Mouse (Mus musculus) hindbrain, postnatal 0 days (tissue): Measurements from ENCODE around the gene Sh3gl2. TPM values are rescaled to one million over a fixed set of nuclear protein-coding genes. Genes with fewer than 3 reads are reported as not detected.

Source experiments
- ATAC-seq: fragments of 200-750 bp; cut with Nextera tagmentation; 2 replicates; pipeline ENCODE4 v1.8.0; 2017; ENCODE audit warnings: mild to moderate bottlenecking, moderate TSS enrichment, moderate library complexity
- DNase-seq: peaks from one replicate; pipeline ENCODE4 v3.0.0-alpha.2; 2015; ENCODE audit warnings: low spot score
- H3K27ac ChIP-seq: fragments of 300-500 bp; sonication (generic); 2 replicates; pipeline ENCODE4 v1.5.1; 2014; ENCODE audit warnings: mild to moderate bottlenecking
- H3K27me3 ChIP-seq: fragments of 300-500 bp; sonication (generic); 2 replicates; pipeline ENCODE4 v1.6.1; 2014; ENCODE audit warnings: low read length, mixed read lengths; ENCODE audit not compliant: insufficient read depth
- H3K36me3 ChIP-seq: fragments of 300-500 bp; sonication (generic); 2 replicates; pipeline ENCODE4 v1.6.1; 2014; ENCODE audit warnings: low read length, mixed read lengths; ENCODE audit not compliant: insufficient read depth
- H3K4me1 ChIP-seq: fragments of 300-500 bp; sonication (generic); 2 replicates; pipeline ENCODE4 v1.6.1; 2014; ENCODE audit warnings: antibody characterized with exemption, low read length, mixed read lengths; ENCODE audit not compliant: insufficient read depth
- H3K4me2 ChIP-seq: fragments of 300-500 bp; sonication (generic); 2 replicates; pipeline ENCODE4 v1.6.1; 2014; ENCODE audit warnings: low read depth, mild to moderate bottlenecking, low read length, moderate library complexity, mixed read lengths
- H3K4me3 ChIP-seq: fragments of 300-500 bp; sonication (generic); 2 replicates; pipeline ENCODE4 v1.5.1; 2014; ENCODE audit warnings: low read length
- H3K9ac ChIP-seq: fragments of 300-500 bp; sonication (generic); replicated peaks from 2 replicates; pipeline ENCODE4 v1.6.1; 2014; ENCODE audit warnings: mild to moderate bottlenecking, low read length, moderate library complexity, mixed read lengths
- H3K9me3 ChIP-seq: fragments of 300-500 bp; sonication (generic); 2 replicates; pipeline ENCODE4 v1.6.1; 2016; ENCODE audit warnings: low read length, mixed read lengths
- CTCF ChIP-seq: IDR thresholded peaks from 2 replicates; pipeline ENCODE4 v1.5.1; 2016; ENCODE audit warnings: antibody characterized with exemption, control low read depth, low read depth
- WGBS: fragments of 180-500 bp; shearing (Covaris S2); extraction: QIAGEN DNeasy Blood & Tissue Kit; methylation state at CpG from one replicate; pipeline ENCODE4 v1.1.7; 2014; 5-methylcytosine and 5-hydroxymethylcytosine counted together
- polyA plus RNA-seq: library from polyadenylated mRNA; unstranded; fragments of >200 nt; fragmentation: Nextera tagmentation; extraction: Ambion mirVana; gene quantifications from 2 replicates; pipeline ENCODE4 v1.2.1, GENCODE M21; 2015
- total RNA-seq: library from RNA; depleted of rRNA; stranded (reverse); fragments of >200 nt; gene quantifications from 2 replicates; pipeline ENCODE4 v1.2.3, GENCODE M21; 2014

Sh3gl2 gene
- total and polyA plus RNA-seq, 2 experiments from 2014 or later: 41.9 to 129 TPM

GRCm38 (mm10) chr4:85426211-85426610, 221.3 kb downstream of the Sh3gl2 start:
- Histone ChIP-seq H3K9ac (no peak overlapping the region), H3K36me3 (no peaks in the 10 kb centered on the region), H3K27me3 (no peaks in the 10 kb centered on the region), H3K9me3 (no peaks in the 10 kb centered on the region), H3K4me1 (no peaks in the 10 kb centered on the region), H3K4me3 (no peak overlapping the region), H3K4me2 (no peak overlapping the region), H3K27ac (no peak overlapping the region)
- ATAC-seq: no peak
- TF ChIP-seq CTCF: no peak
- no peak for DNase-seq
- WGBS: 79% methylated on average over 4 of the region's 4 CpGs

GRCm38 (mm10) chr4:85432786-85433185, 227.9 kb downstream of the Sh3gl2 start:
- Histone ChIP-seq H3K9me3 (no peaks in the 10 kb centered on the region), H3K27me3 (no peaks in the 10 kb centered on the region), H3K36me3 (no peaks in the 10 kb centered on the region), H3K4me2 (no peak overlapping the region), H3K4me3 (no peak overlapping the region), H3K27ac (no peak overlapping the region), H3K9ac (no peak overlapping the region), H3K4me1 (no peaks in the 10 kb centered on the region)
- WGBS: 90% methylated on average over 4 of the region's 4 CpGs
- ATAC-seq (no peak), DNase-seq (no peak)
- no peak for TF ChIP-seq CTCF

- H3K27me3 ChIP-seq: no peaks in the 10 kb centered on the region
- WGBS: 68% methylated on average over 8 of the region's 8 CpGs
- H3K4me3 ChIP-seq: no peak overlapping the region
- no peak for TF ChIP-seq CTCF
- no peaks in the 10 kb centered on the region for H3K9me3 ChIP-seq
- H3K36me3 ChIP-seq: no peaks in the 10 kb centered on the region
- H3K9ac ChIP-seq: no peak overlapping the region
- H3K4me1 ChIP-seq: no peaks in the 10 kb centered on the region
- ATAC-seq (no peak), DNase-seq (no peak)
- no peak overlapping the region for H3K27ac ChIP-seq
- H3K4me2 ChIP-seq: no peak overlapping the region
Observed at GRCm38 (mm10) chr4:85434734-85435133, 229.8 kb downstream of the Sh3gl2 start.

GRCm38 (mm10) chr4:85438813-85439212, 233.9 kb downstream of the Sh3gl2 start:
- Histone ChIP-seq H3K36me3 (no peaks in the 10 kb centered on the region), H3K9ac (no peak overlapping the region), H3K4me3 (no peak overlapping the region), H3K4me2 (no peak overlapping the region), H3K27me3 (no peaks in the 10 kb centered on the region), H3K9me3 (no peaks in the 10 kb centered on the region), H3K4me1 (no peaks in the 10 kb centered on the region), H3K27ac (no peak overlapping the region)
- DNase-seq: no peak
- no peak for TF ChIP-seq CTCF
- 52% methylated on average over 3 of the region's 3 CpGs for WGBS
- no peak for ATAC-seq

- Histone ChIP-seq H3K9ac (no peak overlapping the region), H3K27me3 (no peaks in the 10 kb centered on the region), H3K4me2 (no peak overlapping the region), H3K27ac (no peak overlapping the region), H3K36me3 (no peaks in the 10 kb centered on the region), H3K4me1 (0 out of 2 replicates have a peak, but pooled peaks cover 5% of the 10 kb centered on the region), H3K4me3 (no peak overlapping the region), H3K9me3 (no peaks in the 10 kb centered on the region)
- ATAC-seq (no peak), DNase-seq (no peak)
- 88% methylated on average over 6 of the region's 6 CpGs for WGBS
- TF ChIP-seq CTCF: no peak
Observed at GRCm38 (mm10) chr4:85483586-85483985, 278.7 kb downstream of the Sh3gl2 start.

- TF ChIP-seq CTCF: no peak
- no peak overlapping the region for H3K27ac ChIP-seq
- H3K9me3 ChIP-seq: no peaks in the 10 kb centered on the region
- DNase-seq (peak; percentile 58), ATAC-seq (peak; percentile 59)
- H3K4me2 ChIP-seq: peak overlapping the region; percentile 30
- H3K9ac ChIP-seq: no peak overlapping the region
- no peaks in the 10 kb centered on the region for H3K36me3 ChIP-seq
- H3K4me1 ChIP-seq: 0 out of 2 replicates have a peak, but pooled peaks cover 5% of the 10 kb centered on the region
- no peaks in the 10 kb centered on the region for H3K27me3 ChIP-seq
- 20% methylated on average over 10 of the region's 10 CpGs for WGBS
- no peak overlapping the region for H3K4me3 ChIP-seq
Observed at GRCm38 (mm10) chr4:85486316-85486946, 281.5 kb downstream of the Sh3gl2 start.

- no peaks in the 10 kb centered on the region for H3K27me3 ChIP-seq
- H3K36me3 ChIP-seq: no peaks in the 10 kb centered on the region
- WGBS: 80% methylated on average over 3 of the region's 3 CpGs
- no peak for TF ChIP-seq CTCF
- ATAC-seq (no peak), DNase-seq (no peak)
- no peaks in the 10 kb centered on the region for H3K4me1 ChIP-seq
- H3K9ac ChIP-seq: no peak overlapping the region
- H3K27ac ChIP-seq: no peak overlapping the region
- no peak overlapping the region for H3K4me3 ChIP-seq
- H3K9me3 ChIP-seq: no peaks in the 10 kb centered on the region
- no peak overlapping the region for H3K4me2 ChIP-seq
Observed at GRCm38 (mm10) chr4:85505718-85506117, 300.8 kb downstream of the Sh3gl2 start.
